Mouse (Mus musculus): ENCODE data around the gene Tmod4. TPM values are rescaled to one million over a fixed set of nuclear protein-coding genes. Genes with fewer than 3 reads are reported as not detected.

Gene Tmod4
- polyA plus RNA-seq, 1 experiment from 2014 or later: 2.1 TPM

DNA sequence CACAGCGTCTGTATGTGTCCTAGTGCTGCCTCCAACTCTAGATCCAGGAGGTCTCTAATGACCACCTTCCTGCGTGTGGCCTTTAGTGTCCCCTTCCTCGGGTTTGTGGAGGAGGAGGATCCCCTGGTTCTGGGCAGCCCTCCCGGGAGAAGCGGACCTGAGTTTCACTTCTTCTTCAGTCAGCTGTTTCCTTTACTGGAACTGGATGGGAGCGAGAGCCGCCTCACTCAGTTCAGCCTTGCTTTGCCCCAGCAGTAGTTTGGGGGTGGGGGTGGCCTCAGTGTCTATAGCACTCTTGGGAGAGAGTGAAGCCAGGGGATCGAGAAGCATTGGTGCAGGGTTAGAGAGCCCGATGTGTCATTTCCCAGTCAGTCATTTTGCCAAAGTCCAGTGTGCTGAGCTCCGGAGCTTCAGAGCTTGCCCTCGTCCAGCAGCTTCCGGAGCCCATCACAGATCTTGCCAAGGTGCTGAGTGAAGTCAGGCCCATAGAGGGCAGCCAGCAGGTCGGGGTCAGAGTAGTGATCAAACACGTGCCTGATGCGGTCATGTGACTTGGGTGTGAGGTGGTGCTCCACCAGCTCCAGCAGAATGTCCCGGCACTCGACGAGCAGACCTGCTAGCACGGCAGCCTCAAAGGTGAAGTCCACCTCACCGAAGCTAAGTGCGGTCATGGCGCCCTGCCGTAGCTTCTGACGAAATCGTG lies 15.5 kb downstream of the Tmod4 start:
- no peaks in the 10 kb centered on the region for H3K9me3 ChIP-seq
- no peak for ATAC-seq (ENCODE audit: borderline replicate concordance, extremely low read depth, low FRiP score, low TSS enrichment)
- H3K27me3 ChIP-seq: no peaks in the 10 kb centered on the region
- no peak overlapping the region for H3K9ac ChIP-seq
- H3K4me3 ChIP-seq: no peak overlapping the region
- H3K4me1 ChIP-seq: peaks cover 14% of the 10 kb centered on the region
- WGBS: 57% methylated on average over 25 of the region's 25 CpGs
- peaks cover 14% of the 10 kb centered on the region for H3K36me3 ChIP-seq
- peak overlapping the region; percentile 50 for H3K27ac ChIP-seq
- no peak overlapping the region for H3K4me2 ChIP-seq

DNA sequence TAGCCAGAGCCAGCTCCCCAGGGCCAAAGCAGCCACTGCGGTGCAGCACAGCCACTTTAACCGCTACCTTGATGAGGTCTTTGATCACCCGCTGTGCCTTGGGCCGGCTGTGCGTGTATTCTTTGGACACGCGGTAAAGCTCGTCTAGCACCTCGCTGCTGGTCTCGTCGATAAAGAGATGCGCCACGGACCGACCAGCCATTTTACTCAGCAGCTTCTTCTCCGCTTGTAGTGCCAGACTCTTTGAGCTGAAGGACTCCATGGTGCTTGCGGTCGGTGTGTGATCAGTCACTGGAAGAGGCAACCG lies 16.0 kb downstream of the Tmod4 start:
- Histone ChIP-seq H3K27ac (peak overlapping the region; percentile 50; the same call in 1 of the 2 replicates), H3K27me3 (no peaks in the 10 kb centered on the region), H3K36me3 (peaks cover 14% of the 10 kb centered on the region), H3K4me2 (no peak overlapping the region), H3K4me3 (no peak overlapping the region), H3K9ac (no peak overlapping the region), H3K4me1 (peaks cover 11% of the 10 kb centered on the region), H3K9me3 (no peaks in the 10 kb centered on the region)
- WGBS: 53% methylated on average over 18 of the region's 18 CpGs
- ATAC-seq (ENCODE audit: borderline replicate concordance, extremely low read depth, low FRiP score, low TSS enrichment): no peak

DNA sequence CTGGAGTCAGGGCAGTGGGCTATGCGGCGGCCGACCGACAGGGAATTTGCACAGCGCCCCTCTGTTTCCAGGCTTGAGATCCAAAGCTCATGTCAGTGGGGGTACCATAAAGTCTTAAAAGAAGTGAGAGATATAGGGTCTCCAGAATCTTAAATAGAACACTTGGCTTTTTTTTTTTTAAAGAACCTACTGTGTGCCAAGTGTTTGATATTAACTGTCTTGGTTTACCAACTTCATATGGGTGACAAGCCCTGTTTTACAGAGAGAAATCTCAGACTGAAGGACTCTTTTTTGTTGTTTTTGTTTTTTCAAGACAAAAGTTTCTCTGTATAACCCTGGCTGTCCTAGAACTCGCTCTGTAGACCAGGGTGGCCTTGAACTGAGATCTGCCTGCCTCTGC lies 16.5 kb downstream of the Tmod4 start:
- H3K4me2 ChIP-seq: no peak overlapping the region
- H3K27ac ChIP-seq: no peak overlapping the region
- H3K27me3 ChIP-seq: no peaks in the 10 kb centered on the region
- peaks cover 6% of the 10 kb centered on the region for H3K4me1 ChIP-seq
- WGBS: 92% methylated on average over 6 of the region's 6 CpGs
- peaks cover 14% of the 10 kb centered on the region for H3K36me3 ChIP-seq
- no peak overlapping the region for H3K9ac ChIP-seq
- no peak overlapping the region for H3K4me3 ChIP-seq
- no peak for ATAC-seq (ENCODE audit: borderline replicate concordance, extremely low read depth, low FRiP score, low TSS enrichment)
- H3K9me3 ChIP-seq: no peaks in the 10 kb centered on the region

DNA sequence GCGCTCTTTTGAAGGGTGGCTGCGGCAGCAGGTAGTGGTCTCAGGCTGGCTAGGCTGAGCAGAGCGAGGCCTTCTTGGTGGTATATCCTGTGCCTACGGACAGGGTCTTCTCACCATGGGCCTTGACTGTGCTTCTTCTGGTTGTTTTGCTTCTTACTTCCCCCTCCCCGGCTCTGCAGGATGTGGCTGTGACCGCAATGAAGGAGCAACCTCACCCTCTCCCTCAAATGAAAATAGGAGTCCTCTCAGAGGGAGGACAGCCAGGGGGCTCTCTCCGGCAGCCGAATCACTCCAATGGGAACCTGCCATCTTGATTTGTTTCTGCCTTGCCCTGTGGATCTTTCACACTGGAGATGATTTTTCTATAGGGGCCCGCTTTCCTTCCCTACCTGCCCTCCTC lies 17.2 kb downstream of the Tmod4 start:
- H3K4me1 ChIP-seq: 0 out of 2 replicates have a peak, but pooled peaks cover 3% of the 10 kb centered on the region
- 94% methylated on average over 9 of the region's 9 CpGs for WGBS
- H3K9me3 ChIP-seq: no peaks in the 10 kb centered on the region
- peaks cover 14% of the 10 kb centered on the region for H3K36me3 ChIP-seq
- H3K27ac ChIP-seq: no peak overlapping the region
- ATAC-seq (ENCODE audit: borderline replicate concordance, extremely low read depth, low FRiP score, low TSS enrichment): no peak
- H3K4me2 ChIP-seq: no peak overlapping the region
- H3K9ac ChIP-seq: no peak overlapping the region
- H3K4me3 ChIP-seq: no peak overlapping the region
- no peaks in the 10 kb centered on the region for H3K27me3 ChIP-seq

DNA sequence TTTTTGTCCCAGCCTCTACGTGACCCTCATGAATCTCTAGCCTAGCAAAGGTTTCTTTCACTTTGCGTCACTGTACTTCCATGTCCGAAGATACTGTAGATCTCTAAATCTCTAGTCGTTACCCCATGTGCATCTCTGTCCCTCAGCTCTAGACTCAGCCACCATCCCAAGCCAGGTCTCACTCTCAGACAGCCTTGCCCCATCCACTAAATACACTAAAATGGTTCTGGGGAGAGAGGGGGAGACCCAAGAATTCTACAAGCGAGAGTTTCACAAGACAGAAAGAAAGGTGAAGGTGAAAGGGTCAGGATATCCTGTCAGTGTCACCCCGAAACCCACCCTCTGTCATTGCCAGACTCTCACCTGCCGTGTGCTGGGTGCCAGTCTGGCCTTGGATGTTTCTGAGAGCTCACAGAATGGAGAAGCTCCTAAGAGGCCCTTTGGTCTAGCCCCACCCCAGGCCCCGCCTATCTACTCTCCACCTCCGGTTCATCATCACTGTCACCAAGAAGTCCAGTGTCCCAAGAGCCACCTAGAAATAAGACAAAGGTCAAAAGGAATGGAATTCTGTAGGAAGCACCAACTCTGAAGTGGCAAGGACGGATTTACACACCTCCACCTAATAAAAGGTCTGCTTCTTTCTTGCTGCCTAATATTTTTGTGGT lies 17.8 kb downstream of the Tmod4 start, which contains the start of gene Tnfaip8l2:
Gene Tnfaip8l2, minus strand, starts transcription at position 409 of the 665 bp plus-strand sequence.
- Histone ChIP-seq H3K27me3 (no peaks in the 10 kb centered on the region), H3K27ac (no peak within 1 kb of the TSS), H3K4me2 (no peak within 1 kb of the TSS), H3K36me3 (peaks cover 14% of the 10 kb centered on the region), H3K4me1 (0 out of 2 replicates have a peak, but pooled peaks cover 3% of the 10 kb centered on the region), H3K4me3 (no peak within 1 kb of the TSS), H3K9me3 (no peaks in the 10 kb centered on the region), H3K9ac (no peak within 1 kb of the TSS)
- ATAC-seq (ENCODE audit: borderline replicate concordance, extremely low read depth, low FRiP score, low TSS enrichment): no peak
- 76% methylated on average over 10 of the region's 10 CpGs for WGBS

DNA sequence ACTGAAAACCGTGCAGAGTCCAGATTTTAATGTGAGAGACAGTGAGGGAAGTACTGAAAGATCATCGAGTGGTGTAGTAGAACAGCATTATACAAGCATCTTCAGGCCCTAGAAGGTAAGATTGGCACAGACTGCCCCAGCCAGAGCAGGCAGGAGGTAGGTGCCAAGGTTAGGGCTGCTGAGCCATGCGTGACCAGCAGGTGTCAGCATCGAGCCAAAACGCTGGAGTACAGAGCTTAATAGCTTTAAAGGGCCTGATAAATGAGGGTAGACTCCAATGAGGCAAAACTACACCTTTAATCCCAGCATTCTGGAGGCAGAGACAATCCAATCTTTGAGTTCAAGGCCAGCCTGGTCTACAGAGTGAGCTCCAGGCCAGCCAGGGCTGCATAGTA lies 18.3 kb downstream of the Tmod4 start:
- no peaks in the 10 kb centered on the region for H3K9me3 ChIP-seq
- no peak overlapping the region for H3K9ac ChIP-seq
- H3K4me2 ChIP-seq: no peak overlapping the region
- no peak overlapping the region for H3K27ac ChIP-seq
- H3K36me3 ChIP-seq: peaks cover 14% of the 10 kb centered on the region
- no peak overlapping the region for H3K4me3 ChIP-seq
- ATAC-seq (ENCODE audit: borderline replicate concordance, extremely low read depth, low FRiP score, low TSS enrichment): peak; percentile 56; the same call in 1 of the 2 replicates
- H3K27me3 ChIP-seq: no peaks in the 10 kb centered on the region
- H3K4me1 ChIP-seq: 0 out of 2 replicates have a peak, but pooled peaks cover 3% of the 10 kb centered on the region
- 10% methylated on average over 5 of the region's 5 CpGs for WGBS

DNA sequence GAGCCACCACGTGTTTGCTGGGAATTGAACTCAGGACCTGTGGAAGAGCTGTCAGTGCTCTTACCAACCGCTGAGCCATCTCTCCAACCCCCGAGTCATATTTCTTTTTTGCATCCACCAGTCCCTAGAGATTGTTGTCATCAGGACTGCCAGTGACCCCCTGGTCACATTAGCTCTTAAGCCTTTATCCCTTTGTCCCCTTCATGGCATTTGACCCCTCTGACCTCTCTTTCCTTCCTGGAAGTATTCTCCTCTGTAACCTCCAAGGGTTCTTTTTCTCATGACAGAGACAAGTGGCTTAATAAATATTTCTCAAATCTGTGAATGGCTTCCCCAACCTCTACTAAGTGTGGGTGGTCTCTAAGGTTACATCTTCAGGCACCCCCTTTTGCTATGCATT lies 23.6 kb downstream of the Tmod4 start:
- ATAC-seq (ENCODE audit: borderline replicate concordance, extremely low read depth, low FRiP score, low TSS enrichment): no peak
- 60% methylated on average over 3 of the region's 3 CpGs for WGBS

DNA sequence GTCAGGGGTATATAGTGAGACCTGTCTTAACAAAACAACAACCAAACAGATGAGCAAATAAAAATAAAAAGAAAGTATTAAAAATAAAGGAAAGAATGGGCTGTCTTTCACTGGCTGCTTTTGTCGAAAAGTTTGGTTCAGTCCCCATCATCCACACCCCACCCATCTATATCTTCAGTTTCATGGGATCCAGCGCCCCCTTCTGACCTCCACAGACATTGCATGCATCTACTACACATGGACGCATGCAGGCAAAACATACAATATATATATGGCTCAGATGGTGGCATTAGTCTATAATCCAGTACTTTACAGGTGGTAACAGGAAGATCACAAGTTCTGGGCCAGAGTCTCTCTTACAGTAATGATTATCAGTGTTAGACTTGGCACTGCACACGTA lies 29.6 kb downstream of the Tmod4 start:
- H3K4me3 ChIP-seq: no peak overlapping the region
- ATAC-seq (ENCODE audit: borderline replicate concordance, extremely low read depth, low FRiP score, low TSS enrichment): no peak
- 46% methylated on average over 4 of the region's 4 CpGs for WGBS

More for the DNA sequence above, 23.6 kb downstream of the Tmod4 start:
- no peak overlapping the region for H3K9ac ChIP-seq
- no peak overlapping the region for H3K4me3 ChIP-seq
- H3K4me1 ChIP-seq: no peaks in the 10 kb centered on the region
- no peaks in the 10 kb centered on the region for H3K36me3 ChIP-seq
- no peaks in the 10 kb centered on the region for H3K9me3 ChIP-seq
- no peak overlapping the region for H3K27ac ChIP-seq
- no peak overlapping the region for H3K4me2 ChIP-seq
- no peaks in the 10 kb centered on the region for H3K27me3 ChIP-seq

DNA sequence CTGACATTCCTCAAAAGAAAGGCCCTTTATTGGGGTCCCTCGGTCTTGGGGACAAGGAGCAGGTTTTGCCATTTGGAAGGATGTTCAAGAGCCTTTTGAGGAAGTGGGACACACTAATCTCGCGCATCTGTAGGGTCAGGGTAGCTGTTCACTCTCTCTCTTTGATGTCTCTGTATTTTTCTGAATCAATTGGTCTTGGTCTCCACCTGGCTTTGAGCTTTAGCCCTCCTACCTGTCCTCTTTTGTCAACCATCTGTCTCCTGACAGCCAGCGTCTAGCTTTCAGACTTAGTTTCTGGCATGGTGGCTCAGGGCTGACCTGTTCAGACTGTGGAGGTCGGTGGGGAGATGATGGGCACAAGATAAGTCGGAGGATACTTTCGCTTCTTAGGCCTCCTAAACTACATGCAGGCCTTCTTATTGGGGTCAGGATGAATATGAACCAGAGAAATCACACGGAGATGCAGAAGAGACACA lies 35.3 kb downstream of the Tmod4 start:
- Histone ChIP-seq H3K4me3 (peak overlapping the region; percentile 84), H3K9me3 (no peaks in the 10 kb centered on the region), H3K4me2 (peak overlapping the region; percentile 97), H3K27ac (no peak overlapping the region), H3K4me1 (peaks cover 41% of the 10 kb centered on the region), H3K36me3 (no peaks in the 10 kb centered on the region), H3K27me3 (no peaks in the 10 kb centered on the region), H3K9ac (peak overlapping the region; percentile 68)
- ATAC-seq (ENCODE audit: borderline replicate concordance, extremely low read depth, low FRiP score, low TSS enrichment): no peak
- 14% methylated on average over 8 of the region's 8 CpGs for WGBS

More for the DNA sequence above, 29.6 kb downstream of the Tmod4 start:
- Histone ChIP-seq H3K9ac (no peak overlapping the region), H3K36me3 (no peaks in the 10 kb centered on the region), H3K9me3 (no peaks in the 10 kb centered on the region), H3K4me1 (no peaks in the 10 kb centered on the region), H3K4me2 (no peak overlapping the region), H3K27ac (no peak overlapping the region), H3K27me3 (no peaks in the 10 kb centered on the region)

DNA sequence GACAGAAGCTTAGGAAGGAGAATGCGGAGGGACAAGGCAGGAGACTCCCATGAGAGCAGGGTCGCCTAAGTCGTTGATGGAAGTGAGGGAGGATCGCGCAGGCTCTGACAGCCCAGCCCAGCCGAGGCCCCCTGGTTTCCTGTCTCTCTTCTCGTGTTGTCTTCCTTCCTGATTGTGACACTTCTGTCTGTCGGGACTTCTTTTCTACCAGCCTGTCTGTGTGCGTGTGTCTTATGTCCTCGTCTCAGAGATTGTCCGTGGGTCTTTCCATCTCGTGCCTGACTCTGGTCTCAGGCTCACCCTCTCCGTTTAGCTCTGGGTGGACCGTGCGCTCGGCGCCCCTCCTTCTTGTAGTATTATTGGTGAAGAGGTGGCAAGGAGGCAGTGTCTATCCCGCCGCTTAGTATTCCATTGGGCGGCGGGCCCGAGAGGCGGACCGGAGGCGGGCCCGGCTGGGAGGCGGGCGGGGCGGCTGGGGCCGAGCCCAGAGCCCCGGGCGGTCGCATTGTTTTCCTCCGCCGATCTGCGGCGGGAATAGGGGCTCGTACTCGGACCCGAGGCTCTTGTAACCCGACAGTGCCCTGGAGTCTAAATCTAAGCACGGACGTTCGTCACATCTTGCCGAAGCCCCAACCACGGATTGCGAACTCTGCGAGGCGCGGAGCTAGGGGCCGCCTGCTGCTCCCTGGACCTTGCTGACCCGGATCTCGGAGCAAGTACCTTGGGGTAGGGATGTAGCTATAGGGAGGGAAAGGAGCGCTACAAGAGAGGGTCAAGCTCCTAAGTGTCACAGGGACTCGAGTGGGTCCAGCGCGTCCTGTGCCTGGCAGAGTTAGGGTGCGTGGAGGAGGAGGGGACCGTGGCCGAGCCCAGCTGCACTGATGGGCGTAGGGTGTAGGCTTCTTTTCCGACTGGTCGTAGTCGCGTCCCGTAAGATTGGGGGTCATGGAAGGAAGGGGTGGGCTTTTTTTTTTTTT lies 36.0 kb downstream of the Tmod4 start, which contains the start of gene Sema6c:
Gene Sema6c, plus strand, starts transcription at position 471 of the 977 bp plus-strand sequence.
- Histone ChIP-seq H3K9ac (peak within 1 kb of the TSS; percentile 68), H3K4me1 (peaks cover 41% of the 10 kb centered on the region), H3K27ac (peak within 1 kb of the TSS; percentile 24; the same call in 1 of the 2 replicates), H3K4me3 (peak within 1 kb of the TSS; percentile 84), H3K27me3 (no peaks in the 10 kb centered on the region), H3K4me2 (peak within 1 kb of the TSS; percentile 97), H3K9me3 (no peaks in the 10 kb centered on the region), H3K36me3 (no peaks in the 10 kb centered on the region)
- under 1% methylated on average over 65 of the region's 66 CpGs for WGBS
- peak; percentile 98 for ATAC-seq (ENCODE audit: borderline replicate concordance, extremely low read depth, low FRiP score, low TSS enrichment)

DNA sequence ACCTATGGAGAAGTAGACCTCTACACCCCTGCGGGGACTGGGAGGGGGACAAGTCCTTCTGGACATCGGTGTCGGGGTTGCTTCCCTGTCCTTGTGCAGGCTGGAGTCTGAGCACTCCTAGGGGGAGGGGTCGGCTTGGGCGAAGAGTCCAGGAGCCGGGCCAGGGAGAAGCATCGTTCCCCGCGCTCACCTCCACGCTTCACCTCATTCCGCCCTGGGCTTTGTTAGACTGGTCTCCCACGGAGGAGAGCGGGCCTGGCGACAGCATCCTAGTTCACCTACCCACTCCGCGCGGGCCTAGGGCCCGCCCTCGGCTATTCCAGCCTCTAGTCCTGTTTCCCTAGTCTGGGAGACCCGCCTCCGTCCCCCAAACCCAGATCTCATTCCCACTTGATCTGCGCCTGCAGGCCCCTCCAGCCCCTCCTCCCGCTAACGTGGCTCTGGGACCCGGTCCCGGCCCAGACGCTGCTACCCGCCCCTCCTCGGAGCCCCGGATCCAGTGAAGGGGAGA lies 36.8 kb downstream of the Tmod4 start:
- Histone ChIP-seq H3K4me2 (peak overlapping the region; percentile 97), H3K27me3 (no peaks in the 10 kb centered on the region), H3K4me3 (peak overlapping the region; percentile 84), H3K9ac (peak overlapping the region; percentile 68), H3K9me3 (no peaks in the 10 kb centered on the region), H3K4me1 (peaks cover 41% of the 10 kb centered on the region), H3K27ac (no peak overlapping the region), H3K36me3 (peaks cover 3% of the 10 kb centered on the region; the same call in 1 of the 2 replicates)
- WGBS: 1% methylated on average over 30 of the region's 30 CpGs
- ATAC-seq (ENCODE audit: borderline replicate concordance, extremely low read depth, low FRiP score, low TSS enrichment): 0 out of 2 replicates have a peak, but pooled peaks have one; percentile 7

Data from lung, embryonic 15.5 days (tissue).